Mouse (Mus musculus) bone marrow macrophage, adult 2 months (primary cell): ENCODE results near the gene Agap1.

Experiments used
- CTCF ChIP-seq: IDR thresholded peaks from 2 replicates; pipeline ENCODE4 v1.5.1; 2012; ENCODE audit warnings: low read depth, mild to moderate bottlenecking, low read length, moderate library complexity
- POLR2A ChIP-seq: IDR thresholded peaks from 2 replicates; pipeline ENCODE4 v1.6.1; 2012; ENCODE audit warnings: mild to moderate bottlenecking, low read depth, low read length, borderline replicate concordance

DNA sequence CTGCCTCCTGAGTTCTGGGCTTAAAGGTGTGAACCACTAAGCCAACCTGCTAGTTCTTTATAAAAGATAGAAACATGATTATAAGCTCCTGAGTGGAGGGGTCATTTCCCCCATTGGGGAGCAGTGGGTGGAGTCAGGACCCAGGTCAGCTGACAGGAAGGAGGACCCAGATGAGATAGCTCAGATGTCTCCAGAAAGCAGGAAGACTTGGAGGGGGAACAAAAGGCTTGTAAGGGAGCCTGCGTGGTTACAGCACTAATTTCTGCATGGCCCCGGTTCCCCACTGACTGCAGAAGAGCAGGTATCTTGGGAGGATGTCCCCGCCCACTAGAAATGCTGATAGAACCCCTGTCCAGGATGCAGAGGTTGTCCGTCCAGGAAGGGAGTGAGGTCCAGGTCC is 70.4 kb downstream of the Agap1 start:
- TF ChIP-seq CTCF (no peak), POLR2A (no peak)
